Mouse (Mus musculus): ENCODE results near the gene Zc3h4. TPM values are rescaled to one million over a fixed set of nuclear protein-coding genes. Genes with fewer than 3 reads are reported as not detected.
A peak's percentile ranks its signal among the peaks of the same experiment; 100 is the strongest.

Zc3h4 gene
- polyA plus RNA-seq, 1 experiment from 2014 or later, result 14.6 TPM

DNA sequence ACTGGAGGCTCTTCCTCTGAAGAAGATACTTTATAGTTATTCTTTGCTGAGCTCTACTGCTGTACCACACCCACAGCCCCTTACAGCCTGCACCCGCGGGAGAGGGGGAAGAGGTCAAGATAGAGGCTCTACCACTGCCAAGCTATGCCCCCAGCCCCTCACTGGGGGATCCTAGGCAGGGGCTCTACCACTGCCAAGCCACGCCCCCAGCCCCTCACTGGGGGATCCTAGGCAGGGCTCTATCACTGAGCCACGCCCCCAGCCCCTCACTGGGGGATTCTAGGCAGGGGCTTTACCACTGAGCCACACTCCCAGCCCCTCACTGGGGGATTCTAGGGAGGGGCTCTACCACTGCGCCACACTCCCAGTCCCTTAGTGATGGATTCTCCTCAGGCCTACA is 55.6 kb downstream of the Zc3h4 start:
- no peak for DNase-seq (ENCODE audit: low spot score)
- no peaks in the 10 kb centered on the region for H3K36me3 ChIP-seq (replicated peaks; ENCODE audit: control insufficient read depth, insufficient read depth, low read depth, low read length)
- H3K9ac ChIP-seq (replicated peaks; ENCODE audit: low read length), result no peak overlapping the region
- no peak overlapping the region for H3K4me3 ChIP-seq (ENCODE audit: low read depth, low read length)
- no peaks in the 10 kb centered on the region for H3K27me3 ChIP-seq (ENCODE audit: control insufficient read depth, insufficient read depth, low read length)
- no peaks in the 10 kb centered on the region for H3K4me1 ChIP-seq (ENCODE audit: control insufficient read depth, insufficient read depth, low read length)
- WGBS, result 85% methylated on average over 5 of the region's 5 CpGs
- H3K9me3 ChIP-seq (replicated peaks; ENCODE audit: control insufficient read depth, low read length), result no peaks in the 10 kb centered on the region
- no peak overlapping the region for H3K27ac ChIP-seq (replicated peaks; ENCODE audit: low read depth, low read length)
- no peak overlapping the region for H3K4me2 ChIP-seq (ENCODE audit: low read depth, low read length)
- no peak for ATAC-seq (replicated peaks; ENCODE audit: insufficient number of reproducible peaks, low FRiP score, low TSS enrichment, low read depth)

DNA sequence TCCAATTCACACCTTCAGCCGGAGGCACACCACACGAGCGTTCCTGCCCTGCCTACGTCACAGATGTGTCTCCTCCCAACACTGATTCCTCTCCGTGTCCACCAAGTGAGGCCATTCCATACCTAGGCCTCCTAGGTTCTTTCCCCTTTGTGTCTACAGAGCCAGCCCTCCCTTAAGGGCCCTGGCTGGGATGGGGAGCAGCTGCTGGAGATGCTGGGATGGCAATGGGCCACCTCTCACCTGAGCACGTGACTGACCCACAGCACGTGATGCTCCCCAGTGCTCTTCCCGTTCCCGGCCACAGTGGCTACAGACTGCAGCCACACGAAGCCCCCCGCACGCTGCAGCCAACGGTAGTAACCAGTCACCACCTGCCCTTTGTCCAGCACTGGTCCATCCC is 59.9 kb downstream of the Zc3h4 start:
- Histone ChIP-seq H3K9ac (replicated peaks; ENCODE audit: low read length) (no peak overlapping the region), H3K4me2 (ENCODE audit: low read depth, low read length) (no peak overlapping the region), H3K27ac (replicated peaks; ENCODE audit: low read depth, low read length) (no peak overlapping the region), H3K27me3 (ENCODE audit: control insufficient read depth, insufficient read depth, low read length) (no peaks in the 10 kb centered on the region), H3K4me1 (ENCODE audit: control insufficient read depth, insufficient read depth, low read length) (no peaks in the 10 kb centered on the region), H3K9me3 (replicated peaks; ENCODE audit: control insufficient read depth, low read length) (no peaks in the 10 kb centered on the region), H3K4me3 (ENCODE audit: low read depth, low read length) (no peak overlapping the region), H3K36me3 (replicated peaks; ENCODE audit: control insufficient read depth, insufficient read depth, low read depth, low read length) (no peaks in the 10 kb centered on the region)
- WGBS, result 72% methylated on average over 13 of the region's 13 CpGs
- DNase-seq (ENCODE audit: low spot score) (no peak), ATAC-seq (replicated peaks; ENCODE audit: insufficient number of reproducible peaks, low FRiP score, low TSS enrichment, low read depth) (no peak)

DNA sequence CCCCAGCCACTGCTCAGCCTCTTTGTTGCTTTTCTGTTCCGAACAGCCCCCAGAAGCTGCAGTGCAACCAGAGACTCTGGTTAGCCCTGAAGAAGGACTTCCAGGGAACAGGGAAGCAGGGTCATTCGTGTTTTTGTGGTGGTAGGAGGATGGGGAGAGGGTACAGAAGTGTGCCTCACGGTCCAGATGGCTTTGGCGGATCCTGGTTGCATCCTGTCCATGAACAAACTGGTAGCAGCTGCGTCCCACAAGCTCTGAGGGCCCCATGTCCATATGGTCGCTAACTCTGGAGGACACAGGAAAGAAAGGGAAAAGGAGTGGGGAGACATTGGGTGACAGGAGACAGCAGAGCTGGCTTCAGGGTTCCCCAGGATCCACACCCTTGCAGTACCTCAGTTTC is 60.4 kb downstream of the Zc3h4 start:
- Histone ChIP-seq H3K36me3 (replicated peaks; ENCODE audit: control insufficient read depth, insufficient read depth, low read depth, low read length) (no peaks in the 10 kb centered on the region), H3K27ac (replicated peaks; ENCODE audit: low read depth, low read length) (no peak overlapping the region), H3K4me2 (ENCODE audit: low read depth, low read length) (no peak overlapping the region), H3K9ac (replicated peaks; ENCODE audit: low read length) (no peak overlapping the region), H3K4me1 (ENCODE audit: control insufficient read depth, insufficient read depth, low read length) (no peaks in the 10 kb centered on the region), H3K9me3 (replicated peaks; ENCODE audit: control insufficient read depth, low read length) (no peaks in the 10 kb centered on the region), H3K4me3 (ENCODE audit: low read depth, low read length) (no peak overlapping the region), H3K27me3 (ENCODE audit: control insufficient read depth, insufficient read depth, low read length) (no peaks in the 10 kb centered on the region)
- 57% methylated on average over 6 of the region's 6 CpGs for WGBS
- no peak for DNase-seq (ENCODE audit: low spot score)
- ATAC-seq (replicated peaks; ENCODE audit: insufficient number of reproducible peaks, low FRiP score, low TSS enrichment, low read depth), result no peak

DNA sequence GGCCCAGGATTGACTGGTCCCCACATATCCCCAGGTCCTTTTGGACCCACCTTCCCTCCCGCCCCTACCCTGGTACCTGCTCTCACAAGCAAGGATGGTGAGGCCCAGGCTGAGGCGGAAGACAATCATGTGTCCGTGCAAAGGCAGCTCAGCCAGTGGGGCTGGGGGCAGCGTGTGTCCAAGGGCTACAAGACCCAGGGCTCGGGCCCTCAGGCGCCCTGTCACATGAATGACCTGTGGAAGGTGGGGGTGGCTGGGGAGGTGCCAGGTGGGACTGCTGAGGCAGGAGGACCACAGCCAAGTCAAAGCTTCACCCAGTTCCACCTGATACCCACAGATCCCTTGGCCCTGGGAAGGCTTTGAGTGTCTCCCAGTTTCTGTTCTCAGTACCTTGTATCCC is 61.0 kb downstream of the Zc3h4 start:
- no peaks in the 10 kb centered on the region for H3K36me3 ChIP-seq (replicated peaks; ENCODE audit: control insufficient read depth, insufficient read depth, low read depth, low read length)
- no peak overlapping the region for H3K27ac ChIP-seq (replicated peaks; ENCODE audit: low read depth, low read length)
- H3K4me1 ChIP-seq (ENCODE audit: control insufficient read depth, insufficient read depth, low read length), result no peaks in the 10 kb centered on the region
- H3K9ac ChIP-seq (replicated peaks; ENCODE audit: low read length), result no peak overlapping the region
- H3K27me3 ChIP-seq (ENCODE audit: control insufficient read depth, insufficient read depth, low read length), result no peaks in the 10 kb centered on the region
- WGBS, result 79% methylated on average over 6 of the region's 6 CpGs
- DNase-seq (ENCODE audit: low spot score), result no peak
- no peak for ATAC-seq (replicated peaks; ENCODE audit: insufficient number of reproducible peaks, low FRiP score, low TSS enrichment, low read depth)
- H3K4me3 ChIP-seq (ENCODE audit: low read depth, low read length), result no peak overlapping the region
- no peak overlapping the region for H3K4me2 ChIP-seq (ENCODE audit: low read depth, low read length)
- H3K9me3 ChIP-seq (replicated peaks; ENCODE audit: control insufficient read depth, low read length), result no peaks in the 10 kb centered on the region

DNA sequence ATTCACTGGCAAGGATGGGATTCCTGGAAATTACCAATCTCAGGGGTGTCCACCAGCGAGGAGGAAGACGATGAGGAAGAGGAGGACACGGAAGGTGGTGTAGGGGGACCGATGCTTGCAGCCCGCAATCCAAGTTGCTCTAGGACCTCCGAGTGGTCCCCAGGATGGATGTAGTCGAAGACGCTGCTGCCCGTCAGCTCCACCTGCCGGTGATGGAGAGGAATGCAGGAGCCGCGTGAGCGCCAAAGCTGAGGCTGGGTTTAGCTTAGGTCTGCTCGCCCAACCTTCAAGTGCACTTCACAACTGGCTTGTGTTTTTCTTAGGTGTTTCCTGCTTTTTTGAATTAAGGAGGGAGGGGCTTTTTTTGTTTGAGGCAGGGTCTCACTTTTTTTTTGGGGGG is 62.5 kb downstream of the Zc3h4 start:
- no peak overlapping the region for H3K9ac ChIP-seq (replicated peaks; ENCODE audit: low read length)
- ATAC-seq (replicated peaks; ENCODE audit: insufficient number of reproducible peaks, low FRiP score, low TSS enrichment, low read depth), result 0 out of 2 replicates have a peak, but pooled peaks have one; percentile 44

DNA sequence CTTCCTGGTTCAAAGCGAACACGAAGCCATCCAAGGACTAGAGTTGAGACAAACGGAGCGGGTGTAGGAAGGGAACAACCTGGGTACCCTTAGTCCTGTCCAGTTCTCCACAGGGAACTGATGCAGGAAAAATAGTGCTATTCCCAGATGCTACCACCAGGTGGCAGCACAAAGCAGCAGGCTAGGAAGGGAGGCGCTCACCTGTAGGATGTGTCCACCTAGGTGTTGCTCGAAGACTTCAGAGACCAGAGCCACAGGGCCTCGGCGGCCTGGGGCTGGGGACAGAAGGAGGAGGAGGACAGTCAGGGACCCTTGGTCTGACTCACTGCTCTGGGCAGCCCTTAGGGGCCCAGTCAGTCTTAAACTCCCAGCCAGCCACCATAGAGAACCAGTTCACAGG is 64.5 kb downstream of the Zc3h4 start:
- H3K27me3 ChIP-seq (ENCODE audit: control insufficient read depth, insufficient read depth, low read length), result no peaks in the 10 kb centered on the region
- H3K4me3 ChIP-seq (ENCODE audit: low read depth, low read length), result no peak overlapping the region
- peak; percentile 40; the same call in 1 of the 2 replicates for ATAC-seq (replicated peaks; ENCODE audit: insufficient number of reproducible peaks, low FRiP score, low TSS enrichment, low read depth)

More for the DNA sequence above, 62.5 kb downstream of the Zc3h4 start:
- no peak overlapping the region for H3K4me3 ChIP-seq (ENCODE audit: low read depth, low read length)
- H3K27ac ChIP-seq (replicated peaks; ENCODE audit: low read depth, low read length), result no peak overlapping the region
- peak; percentile 92 for DNase-seq (ENCODE audit: low spot score)
- H3K4me1 ChIP-seq (ENCODE audit: control insufficient read depth, insufficient read depth, low read length), result no peaks in the 10 kb centered on the region; the same call in 1 of the 2 replicates
- no peaks in the 10 kb centered on the region for H3K27me3 ChIP-seq (ENCODE audit: control insufficient read depth, insufficient read depth, low read length)
- H3K9me3 ChIP-seq (replicated peaks; ENCODE audit: control insufficient read depth, low read length), result no peaks in the 10 kb centered on the region
- no peaks in the 10 kb centered on the region for H3K36me3 ChIP-seq (replicated peaks; ENCODE audit: control insufficient read depth, insufficient read depth, low read depth, low read length)
- 2% methylated on average over 14 of the region's 14 CpGs for WGBS
- H3K4me2 ChIP-seq (ENCODE audit: low read depth, low read length), result no peak overlapping the region

DNA sequence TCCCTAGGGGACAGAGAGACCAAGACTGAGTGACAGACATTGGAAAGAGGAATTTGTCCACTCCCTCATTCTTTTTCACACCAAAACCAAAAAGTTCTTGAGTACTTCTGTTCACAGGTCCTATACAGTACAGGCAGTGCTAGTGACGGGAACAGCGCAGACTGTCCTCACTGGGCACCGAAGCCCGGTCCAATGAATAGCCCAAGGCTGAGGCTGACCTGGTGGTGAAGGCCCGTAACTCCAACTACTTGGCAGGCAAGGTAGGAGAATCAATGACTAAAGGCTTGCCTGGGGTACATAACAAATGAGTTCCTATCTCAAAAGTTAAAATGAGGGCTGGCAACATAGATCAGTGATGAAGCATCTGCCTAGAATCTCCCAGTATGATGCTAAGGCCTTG is 64.9 kb downstream of the Zc3h4 start:
- H3K27me3 ChIP-seq (ENCODE audit: control insufficient read depth, insufficient read depth, low read length), result no peaks in the 10 kb centered on the region
- 94% methylated on average over 5 of the region's 5 CpGs for WGBS
- no peaks in the 10 kb centered on the region; the same call in 1 of the 2 replicates for H3K4me1 ChIP-seq (ENCODE audit: control insufficient read depth, insufficient read depth, low read length)
- no peak overlapping the region for H3K4me3 ChIP-seq (ENCODE audit: low read depth, low read length)
- ATAC-seq (replicated peaks; ENCODE audit: insufficient number of reproducible peaks, low FRiP score, low TSS enrichment, low read depth), result no peak
- no peaks in the 10 kb centered on the region for H3K36me3 ChIP-seq (replicated peaks; ENCODE audit: control insufficient read depth, insufficient read depth, low read depth, low read length)
- H3K4me2 ChIP-seq (ENCODE audit: low read depth, low read length), result no peak overlapping the region
- no peak overlapping the region for H3K27ac ChIP-seq (replicated peaks; ENCODE audit: low read depth, low read length)
- no peak for DNase-seq (ENCODE audit: low spot score)
- no peaks in the 10 kb centered on the region for H3K9me3 ChIP-seq (replicated peaks; ENCODE audit: control insufficient read depth, low read length)
- no peak overlapping the region for H3K9ac ChIP-seq (replicated peaks; ENCODE audit: low read length)

More for the DNA sequence above, 64.5 kb downstream of the Zc3h4 start:
- WGBS, result 16% methylated on average over 8 of the region's 8 CpGs
- H3K9ac ChIP-seq (replicated peaks; ENCODE audit: low read length), result no peak overlapping the region
- no peaks in the 10 kb centered on the region for H3K9me3 ChIP-seq (replicated peaks; ENCODE audit: control insufficient read depth, low read length)
- peak; percentile 80 for DNase-seq (ENCODE audit: low spot score)
- H3K4me2 ChIP-seq (ENCODE audit: low read depth, low read length), result no peak overlapping the region
- H3K36me3 ChIP-seq (replicated peaks; ENCODE audit: control insufficient read depth, insufficient read depth, low read depth, low read length), result no peaks in the 10 kb centered on the region
- H3K27ac ChIP-seq (replicated peaks; ENCODE audit: low read depth, low read length), result no peak overlapping the region
- H3K4me1 ChIP-seq (ENCODE audit: control insufficient read depth, insufficient read depth, low read length), result no peaks in the 10 kb centered on the region; the same call in 1 of the 2 replicates

DNA sequence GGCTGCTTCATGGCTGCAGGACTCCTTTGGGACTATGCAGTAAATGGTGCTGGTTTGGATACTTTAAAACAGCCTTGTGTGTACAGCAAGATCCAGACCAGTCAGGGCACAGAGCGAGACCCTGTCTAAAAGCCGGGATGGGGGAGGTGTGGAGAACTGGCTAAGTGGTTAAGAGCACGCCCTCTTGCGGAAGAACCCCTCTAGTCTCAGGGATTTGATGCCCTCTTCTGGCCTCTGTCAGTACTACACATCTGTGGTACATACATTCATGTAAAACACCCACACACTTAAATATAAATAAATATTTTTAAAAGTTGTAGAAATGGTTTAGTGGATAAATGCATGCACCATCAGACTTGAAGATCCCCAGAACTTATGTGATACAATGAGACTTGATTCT is 65.9 kb downstream of the Zc3h4 start:
- Histone ChIP-seq H3K27ac (replicated peaks; ENCODE audit: low read depth, low read length) (no peak overlapping the region), H3K4me3 (ENCODE audit: low read depth, low read length) (no peak overlapping the region)
- WGBS, result 60% methylated on average over 4 of the region's 4 CpGs

More for the DNA sequence above, 65.9 kb downstream of the Zc3h4 start:
- Histone ChIP-seq H3K36me3 (replicated peaks; ENCODE audit: control insufficient read depth, insufficient read depth, low read depth, low read length) (no peaks in the 10 kb centered on the region), H3K4me1 (ENCODE audit: control insufficient read depth, insufficient read depth, low read length) (no peaks in the 10 kb centered on the region; the same call in 1 of the 2 replicates), H3K27me3 (ENCODE audit: control insufficient read depth, insufficient read depth, low read length) (peaks cover 4% of the 10 kb centered on the region; the same call in 1 of the 2 replicates), H3K9me3 (replicated peaks; ENCODE audit: control insufficient read depth, low read length) (no peaks in the 10 kb centered on the region), H3K4me2 (ENCODE audit: low read depth, low read length) (no peak overlapping the region), H3K9ac (replicated peaks; ENCODE audit: low read length) (no peak overlapping the region)
- ATAC-seq (replicated peaks; ENCODE audit: insufficient number of reproducible peaks, low FRiP score, low TSS enrichment, low read depth), result no peak
- DNase-seq (ENCODE audit: low spot score), result peak; percentile 42

Measured in embryonic facial prominence, embryonic 11.5 days (tissue).